Mouse (Mus musculus): ENCODE measurements around the gene Phtf1.

GRCm38 (mm10) chr3:104011972-104012371 lies 44.1 kb downstream of the Phtf1 start:
- TF ChIP-seq CTCF (IDR thresholded peaks at IDR 0.05; ENCODE audit: borderline replicate concordance, insufficient read depth, low read depth, low read length) (no peak), POLR2A (IDR thresholded peaks at IDR 0.05; ENCODE audit: borderline replicate concordance, insufficient read depth, low read length) (no peak)

Measured in cerebellum, adult 2 months (tissue).